Mouse (Mus musculus): ENCODE data around the gene Anks1. TPM values are rescaled to one million over a fixed set of nuclear protein-coding genes. Genes with fewer than 3 reads are reported as not detected.
A peak's percentile ranks its signal among the peaks of the same experiment; 100 is the strongest.
"Not testable (repeated sequence)": the region's sequence is repeated elsewhere in the genome, so short reads cannot be mapped to it uniquely, and the experiment has no call there.

Gene Anks1
- total RNA-seq, 4 experiments from 2014 or later = 6.3 to 9.2 (median 7.9) TPM

DNA sequence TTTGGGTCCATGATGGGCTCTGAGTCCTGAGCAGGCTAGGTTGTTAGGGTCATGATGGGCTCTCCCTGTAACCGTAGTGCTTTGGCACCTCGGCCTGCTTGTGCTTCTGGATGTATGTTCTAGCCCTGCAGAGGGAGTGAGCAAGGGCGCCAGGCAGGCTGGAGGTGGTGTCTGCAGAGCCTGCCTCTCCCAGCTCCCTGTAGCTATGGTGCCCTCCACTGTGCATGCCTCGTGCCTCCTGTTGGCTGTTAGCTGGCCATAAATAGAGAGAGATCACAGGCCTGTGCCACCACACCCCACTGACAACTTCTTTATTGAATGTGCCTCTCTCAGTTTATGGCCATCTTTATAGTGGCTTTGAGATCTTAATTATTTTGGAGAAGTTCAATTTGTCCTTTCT, 87.2 kb downstream of the Anks1 start:
- no peak for DNase-seq (ENCODE audit: low spot score in 2 of 2)

DNA sequence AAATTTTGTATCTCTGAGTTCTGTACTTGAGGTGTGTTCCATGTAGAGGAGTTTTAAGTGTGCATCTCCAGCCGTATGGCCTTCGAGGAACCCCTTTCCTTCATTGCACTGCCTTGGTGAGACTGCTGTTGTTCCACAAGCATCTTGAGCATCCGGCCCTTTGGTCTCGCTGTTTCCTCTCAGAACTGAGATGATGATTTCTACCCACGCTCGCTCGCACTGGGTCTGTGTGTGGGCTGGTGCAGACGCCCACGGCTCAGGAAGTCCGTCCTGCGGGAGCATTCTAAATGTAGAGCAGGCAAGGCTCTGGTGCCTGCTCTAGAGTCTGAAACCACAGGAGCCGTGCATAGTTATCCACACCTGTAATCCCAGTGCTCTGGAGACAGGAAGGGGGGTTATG, 88.1 kb downstream of the Anks1 start:
- no peak for DNase-seq (ENCODE audit: low spot score in 2 of 2)

DNA sequence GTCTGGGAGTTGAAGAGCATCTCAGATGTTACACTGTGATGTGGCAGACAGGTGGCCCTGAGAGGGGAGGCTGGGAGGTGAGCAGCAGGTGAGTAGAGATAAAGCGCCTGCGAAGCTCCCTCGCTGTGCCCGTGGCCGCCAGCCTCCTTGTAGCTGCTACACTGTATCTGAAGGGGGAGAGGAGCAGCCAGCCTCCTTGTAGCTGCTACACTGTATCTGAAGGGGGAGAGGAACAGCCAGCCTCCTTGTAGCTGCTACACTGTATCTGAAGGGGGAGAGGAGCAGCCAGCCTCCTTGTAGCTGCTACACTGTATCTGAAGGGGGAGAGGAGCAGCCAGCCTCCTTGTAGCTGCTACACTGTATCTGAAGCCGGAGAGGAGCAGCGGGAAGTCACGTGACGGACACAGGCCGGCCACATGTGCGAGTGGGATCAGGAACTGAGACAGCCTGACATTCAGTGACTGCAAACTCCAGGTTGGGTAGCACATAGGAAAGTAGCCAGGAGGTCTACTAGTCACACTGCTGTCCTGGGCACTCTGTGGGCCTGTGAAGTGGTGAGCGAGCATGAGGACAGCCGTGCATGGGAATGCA, 90.7 kb downstream of the Anks1 start:
- DNase-seq (ENCODE audit: low spot score in 2 of 2) = not testable (repeated sequence)

DNA sequence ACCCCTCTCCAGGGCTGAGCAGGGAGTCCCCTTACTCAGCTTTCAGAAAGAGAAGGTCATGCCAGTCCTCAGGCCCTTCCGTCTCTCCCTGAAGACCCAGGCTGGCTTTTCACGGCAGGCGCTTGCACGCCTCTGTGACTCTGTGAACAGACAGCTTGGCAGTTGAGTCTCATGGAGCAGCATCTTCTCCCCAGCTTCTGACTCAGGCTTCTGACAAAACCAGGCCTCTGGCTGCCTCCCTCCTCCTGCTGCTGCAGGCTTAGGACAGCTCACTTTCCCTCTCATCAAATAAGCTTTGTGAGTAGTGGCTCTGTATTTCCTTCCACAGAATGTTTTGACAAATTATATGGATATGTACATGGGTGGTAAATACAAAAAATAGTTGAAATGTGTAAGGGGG, 91.3 kb downstream of the Anks1 start:
- no peak for DNase-seq (ENCODE audit: low spot score in 2 of 2)

DNA sequence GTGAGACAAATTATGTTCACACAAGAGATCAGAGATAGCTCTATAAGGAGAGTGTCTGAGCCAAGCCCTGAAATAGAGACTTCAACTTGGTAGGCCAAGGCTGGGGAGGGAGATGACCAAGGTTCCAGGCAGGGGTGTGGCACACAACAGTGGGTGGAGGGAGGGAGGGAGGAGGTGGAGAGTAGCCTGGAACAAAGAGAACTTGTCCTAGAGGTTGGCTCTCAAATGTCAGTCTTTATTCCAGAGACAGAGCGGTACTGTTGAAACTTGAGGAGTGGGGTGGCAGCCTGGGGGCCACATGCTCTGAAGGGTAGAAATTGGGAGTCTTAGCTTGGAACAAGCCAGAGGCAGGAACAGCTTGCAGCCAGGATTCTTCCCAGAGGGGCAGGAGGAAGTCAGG, 91.7 kb downstream of the Anks1 start:
- no peak for DNase-seq (ENCODE audit: low spot score in 2 of 2)

DNA sequence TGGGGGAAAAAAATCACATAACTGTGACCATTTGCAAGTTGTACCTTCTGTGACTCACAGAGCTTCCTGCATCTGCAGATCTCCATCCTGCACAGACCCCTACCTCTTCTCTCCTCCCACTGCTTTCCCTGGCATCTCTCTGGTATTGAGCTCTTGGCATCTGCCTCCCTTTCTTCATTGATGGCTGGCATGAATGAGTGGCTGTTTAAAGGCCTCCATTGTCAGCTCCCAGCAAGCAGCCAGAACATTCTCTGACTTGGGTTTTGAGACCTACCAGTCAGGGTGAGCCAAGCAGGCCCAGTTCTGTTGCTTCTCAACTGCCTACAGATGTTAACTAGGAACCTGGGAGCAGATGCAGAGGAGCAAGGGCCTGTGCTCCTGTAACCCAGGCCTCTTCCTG, 96.3 kb downstream of the Anks1 start:
- no peak for DNase-seq (ENCODE audit: low spot score in 2 of 2)

DNA sequence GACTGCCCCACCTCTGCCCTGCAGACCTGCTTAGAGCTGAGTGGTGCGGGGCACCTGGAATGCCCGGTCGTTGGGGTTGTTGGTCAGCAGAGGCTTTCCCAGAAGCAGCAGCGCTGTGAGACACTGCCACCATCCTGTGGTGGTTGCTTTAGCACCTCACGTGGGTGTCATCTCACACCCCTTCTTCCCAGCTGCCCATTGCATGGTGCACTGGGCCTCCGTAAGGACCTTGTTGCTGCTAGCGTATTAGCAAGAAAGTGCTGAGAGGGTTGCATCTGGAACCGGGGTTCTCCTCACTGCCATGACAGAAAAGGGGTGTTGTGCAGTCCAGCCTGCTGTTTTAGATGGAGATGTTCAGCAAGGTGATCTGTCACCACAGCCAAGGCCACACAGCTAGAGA, 97.1 kb downstream of the Anks1 start:
- no peak for DNase-seq (ENCODE audit: low spot score in 2 of 2)

DNA sequence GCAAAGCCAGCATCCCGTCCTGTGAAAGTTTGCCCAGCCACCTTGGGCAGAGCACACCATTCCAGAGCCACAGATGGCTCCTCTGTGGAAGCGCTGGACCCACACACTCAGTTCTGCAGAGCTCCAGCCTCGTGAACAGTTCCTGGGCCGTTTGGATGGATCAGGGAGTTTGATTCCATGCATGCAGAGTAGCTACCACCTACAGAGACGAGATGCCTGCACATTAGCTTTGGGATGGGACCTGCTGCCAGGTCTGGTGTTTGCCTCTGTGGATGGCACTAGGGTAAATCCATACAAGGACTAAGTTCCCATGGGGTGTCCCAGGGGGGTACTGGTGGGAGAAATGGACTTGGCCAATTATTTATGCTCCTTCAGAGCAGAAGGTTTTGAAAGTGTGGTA, 97.5 kb downstream of the Anks1 start:
- no peak for DNase-seq (ENCODE audit: low spot score in 2 of 2)

DNA sequence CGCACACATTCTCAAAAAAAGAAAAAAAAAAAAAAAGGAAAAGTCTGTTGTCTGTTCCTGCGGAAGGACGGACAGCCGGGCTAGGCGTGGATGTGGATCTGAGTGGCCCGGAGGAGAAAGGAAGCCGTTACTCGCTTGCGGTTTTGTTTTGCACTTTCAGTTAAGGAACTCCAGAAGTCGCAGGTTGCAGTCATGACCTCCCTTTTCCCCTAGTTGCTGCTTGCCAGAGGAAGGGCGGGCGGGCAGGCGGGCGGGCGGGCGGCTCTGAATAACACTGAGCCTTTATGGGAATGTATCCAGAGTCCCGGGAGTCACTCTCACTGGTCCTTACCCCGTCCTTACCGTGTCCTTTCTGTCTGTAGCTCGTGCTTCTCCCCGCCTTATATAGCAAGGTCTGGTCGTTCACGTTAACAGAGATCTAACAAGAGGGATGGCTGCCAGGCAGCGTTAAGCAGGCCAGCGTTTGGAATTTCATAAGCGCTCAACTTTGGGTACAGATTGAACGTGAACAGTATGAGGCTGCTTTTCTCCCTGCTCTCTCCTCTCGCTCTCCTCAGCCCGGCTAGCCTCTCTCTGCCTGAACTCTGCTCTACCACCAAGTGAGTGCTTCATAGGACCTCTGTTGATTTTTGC, 98.2 kb downstream of the Anks1 start:
- peak; percentile 33 to 49 for DNase-seq (ENCODE audit: low spot score in 2 of 2)

DNA sequence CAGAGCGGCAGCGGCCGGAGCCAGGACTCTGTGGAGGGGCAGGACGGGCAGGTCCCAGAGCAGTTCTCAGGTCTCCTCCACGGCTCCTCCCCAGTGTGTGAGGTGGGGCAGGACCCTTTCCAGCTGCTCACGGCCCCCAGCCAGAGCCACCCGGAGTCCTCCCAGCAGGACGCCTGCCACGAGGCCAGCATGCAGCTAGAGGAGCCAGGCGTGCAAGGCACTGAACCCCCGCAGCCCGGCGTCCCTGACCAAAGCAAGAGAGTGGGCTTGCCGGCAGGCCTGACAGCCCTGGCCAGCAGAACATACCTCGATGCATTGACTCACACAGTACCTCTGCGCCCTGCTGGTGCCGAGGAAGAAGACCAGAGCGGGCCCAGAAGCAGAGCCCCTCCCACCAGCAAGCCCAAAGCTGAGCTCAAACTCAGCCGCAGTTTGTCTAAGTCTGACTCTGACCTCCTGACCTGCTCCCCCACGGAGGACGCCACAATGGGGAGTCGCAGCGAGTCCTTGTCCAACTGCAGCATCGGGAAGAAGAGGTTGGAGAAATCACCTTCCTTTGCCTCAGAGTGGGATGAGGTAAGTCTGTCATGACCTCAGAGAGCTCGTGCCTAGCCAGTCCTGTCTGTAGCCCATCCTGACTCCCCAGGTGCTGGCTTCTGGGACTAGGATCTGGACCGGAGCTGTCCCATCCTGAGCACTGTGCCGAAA, 98.9 kb downstream of the Anks1 start:
- DNase-seq (ENCODE audit: low spot score in 2 of 2) = peak; percentile 45 to 64

DNA sequence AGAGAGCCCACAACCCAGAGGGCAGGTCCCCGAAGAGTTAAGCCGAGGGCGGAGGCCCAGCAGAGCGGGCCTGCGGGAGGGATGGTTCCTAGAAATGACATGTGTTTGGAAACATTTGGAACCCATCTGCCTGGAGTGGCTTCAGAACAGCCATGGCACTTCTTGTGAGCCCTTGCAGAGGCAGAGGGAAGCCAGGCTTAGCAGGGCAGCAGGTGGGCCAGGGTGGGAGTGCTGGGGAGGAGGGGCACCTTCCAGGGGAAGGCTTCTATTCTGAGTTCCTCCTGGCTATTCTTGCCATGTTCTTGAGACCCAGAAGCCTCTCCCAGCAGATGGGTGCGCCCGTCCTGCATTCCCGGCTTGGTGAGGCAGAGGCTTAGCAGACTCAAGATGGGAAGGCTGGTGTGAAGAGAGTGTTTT, 99.5 kb downstream of the Anks1 start:
- DNase-seq (ENCODE audit: low spot score in 2 of 2) = peak; percentile 47 to 51

DNA sequence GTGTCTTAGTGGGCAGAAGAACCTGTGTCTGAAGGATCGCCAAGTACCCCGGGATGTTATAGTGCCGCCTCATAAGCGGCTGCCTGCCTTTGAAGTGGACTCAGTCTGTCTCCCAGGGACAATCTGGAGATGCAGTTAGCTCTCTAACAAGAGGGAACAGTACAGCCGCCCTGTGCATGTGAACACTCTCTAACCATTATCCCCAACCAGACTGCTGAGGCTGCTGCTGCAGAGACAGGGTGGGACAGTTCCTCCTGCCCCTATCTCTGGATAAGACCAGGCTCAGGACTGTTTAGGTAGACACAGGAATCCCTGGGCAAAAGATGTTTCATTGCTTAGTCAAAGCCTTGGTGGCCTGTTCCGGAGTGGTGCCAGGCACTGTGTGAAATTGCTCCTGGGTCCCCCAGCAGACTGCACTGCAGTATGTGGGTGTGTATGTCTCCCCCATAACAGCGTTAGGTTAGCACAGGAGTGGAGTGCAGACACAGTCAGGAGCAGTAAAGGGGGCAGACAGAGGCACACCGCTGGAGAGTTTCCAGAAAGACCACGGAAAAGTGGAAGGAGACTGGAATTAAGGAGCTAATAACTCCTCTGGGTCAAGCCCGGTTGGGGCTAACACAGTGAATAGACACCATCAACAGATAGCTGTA, 100.1 kb downstream of the Anks1 start:
- no peak for DNase-seq (ENCODE audit: low spot score in 2 of 2)

DNA sequence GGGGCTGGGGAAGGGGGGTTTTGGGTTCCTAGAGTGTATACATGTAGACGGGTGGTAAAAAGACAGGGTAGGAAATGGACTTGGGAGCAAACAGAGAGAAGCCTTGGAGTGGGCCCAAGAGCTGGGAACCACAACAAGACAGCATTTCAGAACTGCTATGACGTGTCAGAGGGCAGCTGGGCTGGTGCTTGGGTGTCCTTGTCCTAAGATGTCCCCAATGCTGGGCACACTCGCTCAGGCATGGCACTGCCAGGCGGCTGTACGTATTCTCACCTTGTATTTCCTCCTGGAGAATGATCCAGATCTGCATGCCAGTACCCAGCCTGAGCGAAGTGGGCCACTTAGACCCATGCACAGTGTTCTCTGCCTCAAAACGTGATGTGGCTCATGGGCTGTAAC, 100.6 kb downstream of the Anks1 start:
- no peak for DNase-seq (ENCODE audit: low spot score in 2 of 2)

DNA sequence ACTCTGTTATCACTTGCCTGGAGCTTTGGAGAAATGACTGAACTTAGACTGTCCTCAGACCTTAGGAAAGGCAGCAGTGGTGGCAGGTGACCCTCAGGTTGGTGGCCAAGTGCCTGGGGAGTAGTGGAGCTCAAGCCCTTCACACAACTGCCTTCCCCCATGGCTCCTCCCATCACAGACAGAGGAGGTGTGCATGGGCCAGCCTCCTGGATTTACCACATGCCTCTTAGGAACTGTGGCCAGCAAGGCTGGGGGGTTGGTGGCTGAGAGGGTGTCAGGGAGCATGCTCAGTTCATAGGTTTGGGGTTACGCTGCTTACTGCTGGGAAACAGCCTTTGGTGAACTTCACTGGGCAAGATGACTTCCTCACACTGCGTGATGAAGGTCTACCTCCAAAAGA, 101.8 kb downstream of the Anks1 start:
- no peak for DNase-seq (ENCODE audit: low spot score in 2 of 2)

DNA sequence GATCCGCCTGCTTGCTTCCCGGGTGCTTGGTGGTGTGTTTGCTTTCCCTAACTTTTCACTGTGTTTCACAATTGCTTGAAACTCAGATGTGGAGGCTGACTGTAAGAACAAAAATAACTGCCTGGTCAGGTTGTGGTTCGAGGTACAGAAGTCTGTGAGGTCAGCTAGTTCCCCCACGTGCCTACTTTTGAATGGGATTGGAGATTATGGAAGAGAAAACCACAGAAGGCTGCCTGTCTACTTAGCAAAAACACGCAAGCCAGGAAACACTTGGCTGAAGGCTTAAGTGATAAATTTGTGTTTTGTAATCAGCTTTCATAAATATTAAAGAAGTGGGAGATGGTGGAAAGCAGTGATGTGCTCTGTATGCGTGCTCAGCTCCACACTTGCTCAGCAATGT, 103.7 kb downstream of the Anks1 start:
- DNase-seq (ENCODE audit: low spot score in 2 of 2) = no peak

DNA sequence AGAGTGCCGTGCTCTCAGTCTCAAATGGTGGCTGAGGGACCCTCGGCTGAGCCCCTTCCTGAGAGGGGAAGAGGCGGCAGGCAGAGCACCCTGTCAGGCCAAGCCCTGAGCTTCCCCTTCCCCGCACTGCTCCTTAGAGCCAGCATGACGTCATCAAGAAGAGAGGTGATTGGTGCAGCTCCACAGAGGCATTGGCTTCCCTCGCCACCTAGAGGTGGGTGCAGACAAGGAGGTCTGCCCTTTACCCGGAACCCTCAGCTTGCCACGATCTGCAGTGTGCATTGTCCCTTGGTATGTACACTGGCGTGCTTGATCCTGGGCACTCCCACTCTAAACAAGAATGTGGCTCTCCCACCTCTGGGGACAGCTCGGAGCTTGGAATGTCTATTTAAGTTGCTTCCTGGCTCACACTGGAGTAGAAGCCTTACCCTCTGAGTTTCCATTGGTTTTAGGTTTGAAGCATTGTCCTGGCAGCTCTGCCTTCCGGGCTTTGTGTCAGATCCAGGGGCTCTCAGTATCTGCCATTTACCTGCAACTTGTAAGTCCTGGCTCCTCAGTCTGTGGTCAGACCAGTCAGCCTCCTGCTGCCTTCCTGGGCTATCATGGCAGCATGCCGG, 104.3 kb downstream of the Anks1 start:
- DNase-seq (ENCODE audit: low spot score in 2 of 2) = no peak

DNA sequence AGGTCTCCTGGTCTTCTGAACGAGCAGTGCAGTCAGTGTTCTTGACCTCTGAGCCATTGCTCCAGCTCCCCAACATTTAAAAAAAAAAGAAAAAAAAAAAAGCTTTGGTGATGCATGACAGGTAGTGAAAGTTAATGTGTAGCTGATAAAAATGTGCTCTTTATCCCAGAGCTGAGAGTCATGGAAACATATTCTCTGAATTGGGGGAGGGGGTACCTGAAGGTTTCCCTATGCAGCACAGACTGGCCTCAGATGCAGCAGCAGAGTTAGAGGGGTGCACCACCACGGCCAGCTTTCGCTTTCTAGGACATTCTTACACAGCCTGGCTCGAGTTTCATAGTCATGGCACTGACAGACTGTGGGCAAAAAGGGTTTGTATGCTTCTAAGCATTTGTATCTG, 105.3 kb downstream of the Anks1 start:
- DNase-seq (ENCODE audit: low spot score in 2 of 2) = no peak

DNA sequence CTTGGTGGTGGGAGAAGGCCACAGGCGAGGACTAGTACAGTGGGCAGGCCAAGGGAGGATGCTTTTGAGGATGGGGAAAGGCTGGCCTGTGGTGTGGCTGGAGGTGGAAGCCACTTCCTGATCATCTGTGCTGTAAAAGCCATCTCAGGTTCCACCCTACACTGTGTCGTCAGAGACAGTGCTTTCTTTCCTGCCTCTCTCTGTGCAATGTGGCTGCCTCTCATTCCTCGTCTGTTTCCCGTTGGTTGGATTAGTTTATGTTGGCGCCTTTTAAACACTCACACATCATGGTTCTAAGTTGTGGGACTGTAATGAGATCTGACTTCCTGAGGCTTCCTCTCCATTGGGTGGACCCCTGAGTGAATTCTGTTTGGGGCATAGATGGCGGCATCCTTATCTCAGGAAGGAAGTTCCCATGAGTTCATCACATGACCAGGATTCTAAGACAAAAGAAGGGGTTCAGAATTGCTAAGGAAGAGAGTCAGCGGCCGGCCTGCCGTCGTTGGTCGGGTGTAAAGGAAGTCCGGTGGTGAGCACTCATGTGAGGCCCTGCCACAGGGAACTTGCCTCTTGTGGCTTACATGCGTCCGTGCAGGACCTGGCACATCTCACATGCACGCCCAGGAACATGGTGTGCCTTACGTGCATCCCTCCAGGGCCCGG, 106.1 kb downstream of the Anks1 start:
- DNase-seq (ENCODE audit: low spot score in 2 of 2) = no peak

DNA sequence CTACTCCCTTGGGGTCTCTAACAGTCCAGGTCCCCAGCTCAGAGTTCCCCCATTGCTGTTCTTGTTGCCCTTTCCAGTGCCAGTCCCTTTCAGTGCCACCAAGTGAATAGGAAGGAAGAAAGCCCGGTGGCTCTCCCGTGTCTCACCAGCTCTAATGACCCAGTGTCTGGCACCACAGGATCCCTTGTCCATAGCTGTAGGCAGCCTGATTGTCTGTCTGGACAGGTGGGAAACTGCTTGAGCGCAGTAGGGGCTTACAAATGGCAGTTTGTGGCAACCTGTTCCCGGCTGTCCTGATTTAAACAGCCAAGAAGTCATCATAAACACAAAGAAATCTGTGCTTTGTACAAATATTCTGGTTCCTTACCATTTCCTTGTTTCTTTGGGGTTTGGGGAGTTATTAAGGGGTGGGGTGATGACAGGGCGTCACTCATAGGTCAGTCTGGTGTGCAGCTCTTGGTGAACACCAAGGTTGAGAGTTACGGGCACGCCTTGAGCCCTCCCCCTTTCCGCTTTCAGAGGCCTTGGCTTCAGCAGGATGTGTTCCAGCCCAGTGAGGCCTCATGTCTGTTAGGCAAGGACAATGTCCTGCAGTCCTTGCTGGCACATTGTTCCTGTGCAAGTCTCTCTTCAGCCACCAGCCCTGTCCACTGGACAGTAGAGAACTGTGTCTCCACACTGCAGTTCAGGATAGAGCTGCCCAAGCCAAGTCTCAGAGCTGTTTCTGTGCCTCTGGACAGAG, 107.1 kb downstream of the Anks1 start:
- DNase-seq (ENCODE audit: low spot score in 2 of 2) = no peak

DNA sequence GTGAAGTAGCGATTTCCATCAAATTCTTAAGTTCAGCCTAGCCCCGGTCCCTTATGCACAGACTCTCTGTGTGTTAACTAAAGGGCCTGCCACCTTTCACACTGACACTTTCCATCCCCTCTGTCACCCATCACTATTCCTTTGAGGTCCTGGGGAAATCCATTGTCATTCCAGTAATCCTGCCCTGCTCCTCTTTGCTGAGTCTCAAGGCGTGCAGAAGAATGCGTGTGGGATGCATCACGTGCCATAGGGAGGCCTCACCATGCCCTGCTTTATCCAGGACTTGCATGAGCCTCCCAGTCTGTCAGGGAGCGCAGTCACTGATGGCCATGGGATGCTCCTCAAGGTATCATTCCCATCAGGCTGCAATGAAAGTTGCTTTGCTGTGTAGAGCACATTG, 109.2 kb downstream of the Anks1 start:
- no peak for DNase-seq (ENCODE audit: low spot score in 2 of 2)

DNA sequence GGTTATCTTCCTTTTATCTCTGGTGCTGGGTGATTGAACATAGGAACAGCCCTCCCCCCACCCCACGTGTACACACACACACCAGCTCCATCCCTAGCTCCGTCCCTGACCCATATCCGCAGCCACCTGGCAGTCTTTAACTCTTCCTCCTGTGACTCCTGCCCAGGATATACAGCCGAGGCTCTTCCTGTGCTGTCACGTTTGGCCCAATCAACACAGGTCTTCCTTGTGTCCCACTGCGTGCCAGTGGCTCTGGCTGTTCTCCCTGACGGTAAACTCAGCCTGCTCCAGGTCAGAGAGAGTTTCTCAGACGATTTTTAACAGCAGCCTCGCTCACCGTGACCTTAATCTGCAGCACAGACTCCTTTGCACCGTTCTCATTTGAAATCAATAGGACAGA, 109.7 kb downstream of the Anks1 start:
- DNase-seq (ENCODE audit: low spot score in 2 of 2) = no peak
